Mouse (Mus musculus) brain, embryonic 14.5 days (tissue): Measurements from ENCODE around the gene Ppp2r5c.

Experiments
- CTCF ChIP-seq: fragments of 200-500 bp; IDR thresholded peaks from 2 replicates; pipeline ENCODE4 v1.5.1; 2012; ENCODE audit warnings: inconsistent platforms, mild to moderate bottlenecking, moderate library complexity, borderline replicate concordance; ENCODE audit not compliant: insufficient read depth, insufficient read length; ENCODE audit errors: extremely low read depth
- POLR2A ChIP-seq: fragments of 200-500 bp; IDR thresholded peaks from 2 replicates; pipeline ENCODE4 v1.6.1; 2012; ENCODE audit warnings: mild to moderate bottlenecking, inconsistent platforms, borderline replicate concordance; ENCODE audit not compliant: poor library complexity, insufficient read depth, insufficient read length, severe bottlenecking; ENCODE audit errors: extremely low read depth

DNA sequence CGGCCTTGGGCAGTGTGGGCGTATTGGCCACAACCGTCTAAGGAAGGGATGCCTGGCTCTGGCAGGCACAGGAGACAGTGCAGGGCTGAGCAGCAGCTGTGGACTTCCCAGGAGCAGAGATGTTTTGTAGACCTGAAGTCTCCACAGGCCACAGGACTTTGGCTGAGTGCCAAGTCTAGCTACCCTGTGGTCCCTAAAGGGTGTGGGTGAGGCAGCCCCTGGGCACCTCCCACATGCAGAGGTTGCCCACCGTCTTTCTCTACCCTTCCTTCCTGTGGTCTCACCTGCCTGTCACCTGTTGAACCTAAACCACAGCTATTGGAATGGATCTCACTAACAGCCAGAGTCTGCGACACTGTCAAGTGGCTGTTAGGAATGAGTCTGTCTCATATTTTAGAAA lies 59.1 kb downstream of the Ppp2r5c start:
- TF ChIP-seq CTCF: no peak
- no peak for TF ChIP-seq POLR2A
